Mouse (Mus musculus): ENCODE results near the gene Ahsg. TPM values are rescaled to one million over a fixed set of nuclear protein-coding genes. Genes with fewer than 3 reads are reported as not detected.

Gene Ahsg
- total RNA-seq (2023), result not detected

GRCm38 (mm10) chr16:22890683-22891510, at the start of gene Ahsg:
Gene Ahsg, plus strand, starts transcription at chr16:22891277.

GRCm38 (mm10) chr16:22857431-22858113, 33.5 kb upstream of the Ahsg start, which contains the start of the genes Tbccd1 and Dnajb11:
Gene Tbccd1, minus strand, starts transcription at chr16:22857669.
Gene Dnajb11, plus strand, starts transcription at chr16:22857845.

DNA sequence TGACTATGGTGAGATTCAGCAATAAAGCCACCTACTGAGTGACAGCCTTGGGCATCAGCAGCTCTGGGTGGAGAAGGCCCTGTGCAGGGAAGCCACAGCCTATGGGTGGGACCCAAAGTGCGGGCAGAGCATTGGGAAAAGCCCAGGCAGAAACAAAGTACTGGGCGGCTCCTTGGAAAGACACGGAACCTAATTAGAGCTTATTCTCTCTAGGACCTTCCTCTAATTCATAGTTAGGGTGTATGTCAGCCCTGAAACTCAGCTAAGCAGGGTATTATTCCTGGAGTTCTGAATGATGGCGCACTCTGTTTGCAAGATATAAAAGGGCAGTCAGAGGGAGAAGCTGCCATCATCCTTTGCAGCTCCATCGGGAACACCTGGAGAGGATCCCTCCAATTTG, 27.0 kb downstream of the Ahsg start, which contains the start of gene Fetub:
TSS of gene Fetub (plus strand) at position 301 of the 400 bp plus-strand sequence.

Other genes with a start within 250 kb of the Ahsg start
- gene Dgkg, start 234.1 kb upstream of the Ahsg start, total RNA-seq (2023), result 1.6 TPM
- not detected for gene Crygs, start 79.7 kb upstream of the Ahsg start, total RNA-seq (2023)
- gene Tbccd1, start 33.6 kb upstream of the Ahsg start, total RNA-seq (2023), result 15.0 TPM
- gene Dnajb11, start 33.4 kb upstream of the Ahsg start, total RNA-seq (2023), result 52.9 TPM
- gene Fetub, start 27.1 kb downstream of the Ahsg start, total RNA-seq (2023), result not detected
- gene Hrg, start 59.8 kb downstream of the Ahsg start, total RNA-seq (2023), result not detected
- gene Kng2, start 138.2 kb downstream of the Ahsg start, total RNA-seq (2023), result not detected
- gene Kng1, start 166.6 kb downstream of the Ahsg start, total RNA-seq (2023), result not detected
- gene Eif4a2, start 216.2 kb downstream of the Ahsg start, total RNA-seq (2023), result 1,098 TPM
- 7.7 TPM for gene Rfc4, start 236.5 kb downstream of the Ahsg start, total RNA-seq (2023)